Mouse (Mus musculus) megakaryocyte-erythroid progenitor cell, adult 5 weeks (primary cell): Measurements from ENCODE around the gene Bves. TPM values are rescaled to one million over a fixed set of nuclear protein-coding genes. Genes with fewer than 3 reads are reported as not detected.

Experiments
- polyA plus RNA-seq: library from polyadenylated mRNA; stranded (reverse); fragments of >175 nt; gene quantifications from 2 replicates; pipeline ENCODE4 v1.2.3, GENCODE M21; 2012

The Bves gene
- not detected in 2 replicates for polyA plus RNA-seq

DNA sequence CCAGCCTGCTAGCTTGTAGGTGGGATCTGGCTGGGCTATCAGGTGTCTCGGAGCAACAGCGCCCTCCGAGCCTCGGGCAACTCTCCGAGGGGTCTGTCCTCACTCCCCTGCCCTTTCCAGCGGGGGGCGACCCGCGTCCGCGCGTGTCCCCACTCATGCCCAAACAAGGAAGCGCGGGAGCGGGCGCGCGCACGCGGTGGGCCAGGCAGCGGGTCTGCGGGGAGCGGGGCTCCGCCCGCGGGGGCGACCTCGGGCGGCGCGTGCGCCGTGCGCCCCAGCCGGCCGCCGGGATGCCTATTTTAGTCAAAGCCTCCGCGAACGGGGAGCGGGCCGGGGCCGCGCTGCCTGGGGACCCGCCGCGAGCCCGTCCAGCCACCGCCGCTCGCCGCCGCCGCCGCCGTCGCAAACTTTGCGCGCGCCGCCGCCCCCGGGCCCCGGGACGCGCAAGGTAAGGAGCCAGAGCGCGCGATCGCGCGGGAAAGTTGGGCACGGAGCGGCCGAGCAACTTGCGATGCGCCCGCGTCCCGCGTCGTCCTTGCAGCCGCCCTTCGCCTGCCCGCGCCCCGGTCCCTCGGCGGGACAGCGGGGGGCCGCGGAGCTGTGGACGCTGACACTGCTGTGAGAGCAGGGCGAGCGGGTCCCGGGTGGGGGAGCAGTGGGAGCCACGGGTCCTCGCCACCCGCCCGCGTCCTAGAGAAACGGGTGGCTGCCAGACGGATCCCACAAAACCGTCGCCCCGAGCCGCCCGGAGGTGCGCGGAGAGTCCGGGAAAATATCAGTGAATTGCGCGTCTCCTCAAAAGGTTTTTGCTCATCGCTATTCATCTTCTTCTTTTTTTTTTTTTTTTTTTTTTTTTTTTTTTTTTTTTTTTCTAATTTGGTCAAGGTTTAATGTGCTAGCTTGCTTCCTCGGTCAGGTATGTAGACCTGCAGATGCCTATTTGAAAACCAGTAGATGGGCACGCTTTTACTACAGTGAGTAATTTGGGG lies at the start of gene Bves:
Bves (plus strand) TSS at position 339 of the 989 bp plus-strand sequence.

Other genes with a start within 250 kb of the Bves start
- gene Popdc3, start 157.7 kb upstream of the Bves start, polyA plus RNA-seq = not detected in 2 replicates
- 0.02 TPM in 1 of 2 replicates, not detected in the other for gene Lin28b, start 150.6 kb downstream of the Bves start, polyA plus RNA-seq
- 1.7 and 1.9 TPM in 2 replicates for gene Hace1, start 242.1 kb downstream of the Bves start, polyA plus RNA-seq